Comparison of ENCODE assay signal across 24 mouse cellular contexts in genomic region chr13:3765781-3766180, GRCm38 (mm10). TPM values are rescaled to one million over a fixed set of nuclear protein-coding genes. Genes with fewer than 3 reads are reported as not detected.
"Had no signal": no experiment of that assay in that cellular context is flagged by ENCODE, and none has a peak within 500 bp of the region (broad histone marks: within the 10 kb centered on the region; RNA-seq: fewer than 3 reads in every experiment).

No protein-coding gene starts in this region.

- H3K9ac ChIP-seq: limb, embryonic 12.5 days; limb, embryonic 15.5 days; liver, embryonic 13.5 days; midbrain, embryonic 12.5 days; midbrain, embryonic 15.5 days; neural tube, embryonic 12.5 days; neural tube, embryonic 15.5 days had no signal

- H3K27ac ChIP-seq: kidney, postnatal 0 days; layer of hippocampus, adult 2 months; limb, embryonic 12.5 days; limb, embryonic 15.5 days; liver, embryonic 13.5 days; macrophage; midbrain, embryonic 12.5 days; midbrain, embryonic 15.5 days; neural tube, embryonic 12.5 days; neural tube, embryonic 15.5 days had no signal

- H3K9me3 ChIP-seq: limb, embryonic 12.5 days; limb, embryonic 15.5 days; liver, embryonic 13.5 days; midbrain, embryonic 12.5 days; midbrain, embryonic 15.5 days; neural tube, embryonic 12.5 days; neural tube, embryonic 15.5 days had no signal

- H3K4me3 ChIP-seq: layer of hippocampus, adult 2 months; limb, embryonic 12.5 days; limb, embryonic 15.5 days; liver, embryonic 13.5 days; midbrain, embryonic 12.5 days; midbrain, embryonic 15.5 days; neural tube, embryonic 12.5 days; neural tube, embryonic 15.5 days had no signal

- DNase-seq: kidney, adult 2 months; kidney, postnatal 25 days; layer of hippocampus, adult 9-11 months; left cerebral cortex, postnatal 4 days; liver, embryonic 13.5 days; lung, adult 2 months; lung, postnatal 14 days; retina, postnatal 1 day; right cerebral cortex, postnatal 25 days; thymus, adult 18-20 months; thymus, postnatal 36 days had no signal

- ATAC-seq: intestine, postnatal 0 days; midbrain, embryonic 15.5 days had no signal

- H3K4me1 ChIP-seq: midbrain, embryonic 12.5 days; midbrain, embryonic 15.5 days; neural tube, embryonic 12.5 days had no signal

- H3K36me3 ChIP-seq: limb, embryonic 12.5 days; limb, embryonic 15.5 days; liver, embryonic 13.5 days; midbrain, embryonic 12.5 days; midbrain, embryonic 15.5 days; neural tube, embryonic 12.5 days; neural tube, embryonic 15.5 days had no signal

- H3K27me3 ChIP-seq: limb, embryonic 12.5 days; limb, embryonic 15.5 days; liver, embryonic 13.5 days; midbrain, embryonic 12.5 days; midbrain, embryonic 15.5 days; neural tube, embryonic 12.5 days; neural tube, embryonic 15.5 days had no signal

- H3K4me2 ChIP-seq: limb, embryonic 12.5 days; limb, embryonic 15.5 days; liver, embryonic 13.5 days; midbrain, embryonic 12.5 days; midbrain, embryonic 15.5 days; neural tube, embryonic 12.5 days; neural tube, embryonic 15.5 days had no signal

RNA-seq across cellular contexts. Expression of gene Calml3, which starts 38.3 kb away (rescaled TPM):
- polyA plus RNA-seq: intestine, postnatal 0 days; large intestine, adult 2 months; liver, embryonic 13.5 days; liver, embryonic 16.5 days; macrophage; midbrain, embryonic 12.5 days; midbrain, embryonic 15.5 days; neural tube, embryonic 12.5 days; neural tube, embryonic 15.5 days; small intestine, adult 2 months had no signal
